Comparison of ENCODE assay signal across 8 mouse cellular contexts in genomic region chr2:11099834-11100622, GRCm38 (mm10).
DNase-seq lines count a peak whose midpoint lies in the region; ATAC-seq lines count a peak whose summit lies in the region.
"Not testable (repeated sequence)": the region's sequence is repeated elsewhere in the genome, so short reads cannot be mapped to it uniquely, and the experiment has no call there.

No protein-coding gene starts in this region.

- not testable (repeated sequence) for H3K9me3 ChIP-seq in embryonic facial prominence, embryonic 10.5 days; heart, embryonic 10.5 days; limb, embryonic 15.5 days; neural tube, embryonic 15.5 days (replicated peaks)

- 40% methylated on average over 34 of the region's 34 CpGs for WGBS in embryonic facial prominence, embryonic 10.5 days
- WGBS in heart, embryonic 10.5 days: 30% methylated on average over 34 of the region's 34 CpGs
- WGBS in limb, embryonic 15.5 days: 34% methylated on average over 34 of the region's 34 CpGs
- 41% methylated on average over 34 of the region's 34 CpGs for WGBS in neural tube, embryonic 15.5 days

- not testable (repeated sequence) for H3K36me3 ChIP-seq in embryonic facial prominence, embryonic 10.5 days (replicated peaks); heart, embryonic 10.5 days; limb, embryonic 15.5 days; neural tube, embryonic 15.5 days

- not testable (repeated sequence) for H3K27me3 ChIP-seq in embryonic facial prominence, embryonic 10.5 days (replicated peaks; ENCODE audit: low read depth, poor library complexity, severe bottlenecking); heart, embryonic 10.5 days (ENCODE audit: insufficient read depth, poor library complexity, severe bottlenecking); limb, embryonic 15.5 days; neural tube, embryonic 15.5 days (replicated peaks)

- peak; percentile 46 for DNase-seq in R1 (ENCODE audit: low read depth, low spot score)
- DNase-seq in embryonic facial prominence, embryonic 10.5 days (ENCODE audit: low spot score): peak; percentile 66
- DNase-seq in heart, embryonic 10.5 days (ENCODE audit: low spot score): not testable (repeated sequence)
- peak; percentile 50 for DNase-seq in thymus, postnatal 14 days

- peak overlapping the region; percentile 42 for H3K4me2 ChIP-seq in limb, embryonic 15.5 days
- H3K4me2 ChIP-seq in neural tube, embryonic 15.5 days: peak overlapping the region; percentile 55

- H3K27ac ChIP-seq in embryonic facial prominence, embryonic 10.5 days (replicated peaks); heart, embryonic 10.5 days; limb, embryonic 15.5 days; neural tube, embryonic 15.5 days (replicated peaks): not testable (repeated sequence)

- peak; percentile 94 for ATAC-seq in inflammation-experienced regulatory T-cells, adult 6 months
- ATAC-seq in limb, embryonic 15.5 days (ENCODE audit: insufficient number of reproducible peaks, low FRiP score, low TSS enrichment, low read depth): not testable (repeated sequence)
- ATAC-seq in megakaryocyte progenitor cell, adult 5-6 weeks (replicated peaks; ENCODE audit: poor library complexity): peak; percentile 72
- ATAC-seq in neural tube, embryonic 15.5 days (ENCODE audit: low FRiP score): peak; percentile 81; the same call in 1 of the 2 replicates

- H3K4me3 ChIP-seq in embryonic facial prominence, embryonic 10.5 days: peak overlapping the region; percentile 49
- H3K4me3 ChIP-seq in heart, embryonic 10.5 days: peak overlapping the region; percentile 53
- H3K4me3 ChIP-seq in limb, embryonic 15.5 days: peak overlapping the region; percentile 29
- peak overlapping the region; percentile 34 for H3K4me3 ChIP-seq in neural tube, embryonic 15.5 days (replicated peaks)

- H3K4me1 ChIP-seq in embryonic facial prominence, embryonic 10.5 days; heart, embryonic 10.5 days; limb, embryonic 15.5 days; neural tube, embryonic 15.5 days: not testable (repeated sequence)

- H3K9ac ChIP-seq in limb, embryonic 15.5 days; neural tube, embryonic 15.5 days (replicated peaks): not testable (repeated sequence)
